Mouse (Mus musculus): ENCODE results near the gene Aptx. TPM values are rescaled to one million over a fixed set of nuclear protein-coding genes. Genes with fewer than 3 reads are reported as not detected.

Gene Aptx
- polyA plus RNA-seq, 2 experiments, result 4.8 to 9.5 TPM

DNA sequence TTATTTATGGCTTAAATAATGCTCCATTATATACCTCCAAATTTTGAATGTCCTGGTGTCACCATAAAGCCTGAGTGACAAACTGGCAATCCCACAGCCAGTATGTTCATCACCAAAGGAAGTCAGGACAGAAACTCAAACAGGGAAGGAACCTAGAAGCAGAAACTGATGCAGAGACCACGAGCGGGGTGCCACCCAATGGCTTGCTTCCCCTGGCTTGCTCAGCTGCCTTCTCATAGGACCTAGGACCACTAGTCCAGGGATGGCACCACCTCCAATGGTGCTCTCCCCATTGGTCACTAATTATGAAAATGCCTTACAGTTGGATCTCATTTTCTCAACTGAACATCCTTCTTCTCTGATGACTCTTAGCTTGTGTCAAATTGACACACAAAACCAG, 19.7 kb downstream of the Aptx start:
- no peak overlapping the region for H3K27ac ChIP-seq
- 48% methylated on average over 2 of the region's 2 CpGs for WGBS (ENCODE audit: insufficient replicate concordance)

DNA sequence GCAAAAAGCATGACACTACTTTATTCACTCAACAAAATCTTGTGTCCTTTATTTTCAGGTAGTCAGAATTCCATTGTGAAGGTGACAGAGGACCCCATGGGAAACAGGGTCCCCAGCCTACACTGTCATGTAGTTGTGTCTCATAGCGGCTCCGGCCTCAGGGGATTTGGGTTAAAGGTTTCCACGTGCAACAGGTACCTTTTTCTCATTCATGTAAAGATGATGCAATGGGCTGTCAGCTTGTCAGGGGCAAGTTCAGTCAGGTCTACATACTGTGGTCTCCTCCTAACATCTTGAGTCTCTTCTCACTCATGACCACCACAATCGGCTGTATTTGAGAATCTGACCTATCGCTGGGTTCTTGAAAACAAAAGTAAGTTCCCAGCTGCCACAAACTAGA, 20.6 kb downstream of the Aptx start:
- no peaks in the 10 kb centered on the region for H3K9me3 ChIP-seq (ENCODE audit: control insufficient read depth, low read length)
- no peak overlapping the region for H3K27ac ChIP-seq
- whole genome bisulfite sequencing (ENCODE audit: insufficient replicate concordance), result 75% methylated on average over 5 of the region's 5 CpGs
- no peak overlapping the region for H3K9ac ChIP-seq (replicated peaks)
- ATAC-seq (ENCODE audit: insufficient read depth), result no peak
- DNase-seq (ENCODE audit: low read depth in 3 of 3, low spot score in 3 of 3), result no peak
- H3K27me3 ChIP-seq (ENCODE audit: control insufficient read depth, insufficient read depth, low read length), result no peaks in the 10 kb centered on the region
- H3K36me3 ChIP-seq (replicated peaks; ENCODE audit: control insufficient read depth, insufficient read depth, low read depth), result no peaks in the 10 kb centered on the region
- no peaks in the 10 kb centered on the region for H3K4me1 ChIP-seq (replicated peaks; ENCODE audit: control insufficient read depth in 2 of 2, insufficient read depth in 2 of 2, low read length in 1 of 2)
- no peak overlapping the region for H3K4me3 ChIP-seq (ENCODE audit: insufficient read depth in 1 of 2, low read depth in 2 of 2, low read length in 2 of 2)
- no peak overlapping the region for H3K4me2 ChIP-seq (ENCODE audit: low read depth)
- no peak for TF ChIP-seq EP300 (IDR thresholded peaks at IDR 0.05; ENCODE audit: low read depth)
- TF ChIP-seq CTCF (IDR thresholded peaks at IDR 0.05; ENCODE audit: low read depth), result no peak

More for the DNA sequence above, 19.7 kb downstream of the Aptx start:
- TF ChIP-seq CTCF (IDR thresholded peaks at IDR 0.05; ENCODE audit: low read depth) (no peak), EP300 (IDR thresholded peaks at IDR 0.05; ENCODE audit: low read depth) (no peak)
- no peak overlapping the region for H3K4me3 ChIP-seq (ENCODE audit: insufficient read depth in 1 of 2, low read depth in 2 of 2, low read length in 2 of 2)
- ATAC-seq (ENCODE audit: insufficient read depth) (no peak), DNase-seq (ENCODE audit: low read depth in 3 of 3, low spot score in 3 of 3) (no peak)
- no peaks in the 10 kb centered on the region for H3K4me1 ChIP-seq (replicated peaks; ENCODE audit: control insufficient read depth in 2 of 2, insufficient read depth in 2 of 2, low read length in 1 of 2)
- H3K27me3 ChIP-seq (ENCODE audit: control insufficient read depth, insufficient read depth, low read length), result no peaks in the 10 kb centered on the region
- H3K36me3 ChIP-seq (replicated peaks; ENCODE audit: control insufficient read depth, insufficient read depth, low read depth), result no peaks in the 10 kb centered on the region
- H3K9ac ChIP-seq (replicated peaks), result no peak overlapping the region
- no peak overlapping the region for H3K4me2 ChIP-seq (ENCODE audit: low read depth)
- H3K9me3 ChIP-seq (ENCODE audit: control insufficient read depth, low read length), result no peaks in the 10 kb centered on the region

DNA sequence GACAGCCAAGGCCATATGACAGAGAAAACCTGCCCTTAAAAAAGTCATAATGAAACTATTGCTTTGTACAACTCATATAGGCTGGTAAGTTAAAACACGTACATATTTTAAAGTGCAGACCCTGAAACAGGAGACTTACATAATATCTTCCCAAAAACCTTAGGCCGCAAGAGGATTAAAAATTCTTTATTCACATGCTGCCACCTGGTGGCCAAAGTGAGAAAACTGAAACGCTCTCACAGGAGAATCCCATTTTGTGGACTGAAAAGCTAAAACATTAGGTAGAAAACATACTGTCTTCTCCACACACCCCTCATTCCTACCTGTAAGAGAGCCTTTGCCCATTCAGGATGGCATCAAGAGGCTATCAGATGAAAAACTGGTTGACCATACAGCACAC, 21.1 kb downstream of the Aptx start:
- WGBS (ENCODE audit: insufficient replicate concordance), result 21% methylated on average over 3 of the region's 3 CpGs
- TF ChIP-seq EP300 (IDR thresholded peaks at IDR 0.05; ENCODE audit: low read depth), result no peak
- TF ChIP-seq CTCF (IDR thresholded peaks at IDR 0.05; ENCODE audit: low read depth), result peak; percentile 59
- Histone ChIP-seq H3K36me3 (replicated peaks; ENCODE audit: control insufficient read depth, insufficient read depth, low read depth) (no peaks in the 10 kb centered on the region), H3K27ac (no peak overlapping the region), H3K4me2 (ENCODE audit: low read depth) (no peak overlapping the region), H3K27me3 (ENCODE audit: control insufficient read depth, insufficient read depth, low read length) (no peaks in the 10 kb centered on the region), H3K9ac (replicated peaks) (no peak overlapping the region), H3K9me3 (ENCODE audit: control insufficient read depth, low read length) (no peaks in the 10 kb centered on the region), H3K4me3 (ENCODE audit: insufficient read depth in 1 of 2, low read depth in 2 of 2, low read length in 2 of 2) (no peak overlapping the region), H3K4me1 (replicated peaks; ENCODE audit: control insufficient read depth in 2 of 2, insufficient read depth in 2 of 2, low read length in 1 of 2) (no peaks in the 10 kb centered on the region)
- DNase-seq (ENCODE audit: low read depth in 3 of 3, low spot score in 3 of 3), result peak in 1 of 3 experiments; percentile 22
- no peak for ATAC-seq (ENCODE audit: insufficient read depth)

DNA sequence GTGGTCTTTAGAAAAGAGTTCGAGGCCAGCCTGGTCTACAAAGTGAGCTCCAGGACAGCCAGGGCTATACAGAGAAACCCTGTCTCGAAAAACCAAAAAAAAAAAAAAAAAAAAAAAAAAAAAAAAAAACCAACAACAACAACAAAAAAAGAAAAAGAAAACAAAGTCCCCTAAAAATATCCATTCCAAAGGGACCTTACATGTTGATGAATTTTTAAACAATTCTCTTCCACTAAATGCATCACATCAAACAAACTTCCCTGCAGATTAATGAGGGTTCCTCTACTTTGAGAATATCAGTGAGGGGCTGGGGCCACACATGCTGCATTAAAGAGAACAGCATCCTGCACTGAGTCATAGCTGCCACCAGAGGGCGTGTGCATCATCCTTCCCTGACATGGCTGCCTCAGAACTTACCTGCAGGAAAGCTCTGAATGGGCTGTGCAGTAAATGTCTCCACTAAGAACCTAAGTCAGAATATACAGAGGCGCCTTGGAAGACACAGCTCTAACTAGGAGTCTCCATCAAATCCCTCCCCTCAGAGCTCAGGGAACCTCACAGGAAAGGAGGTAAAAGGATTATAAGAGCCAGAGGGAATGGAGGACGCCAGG, 22.6 kb downstream of the Aptx start:
- H3K36me3 ChIP-seq (replicated peaks; ENCODE audit: control insufficient read depth, insufficient read depth, low read depth), result no peaks in the 10 kb centered on the region
- ATAC-seq (ENCODE audit: insufficient read depth), result peak; percentile 37; the same call in 1 of the 2 replicates

DNA sequence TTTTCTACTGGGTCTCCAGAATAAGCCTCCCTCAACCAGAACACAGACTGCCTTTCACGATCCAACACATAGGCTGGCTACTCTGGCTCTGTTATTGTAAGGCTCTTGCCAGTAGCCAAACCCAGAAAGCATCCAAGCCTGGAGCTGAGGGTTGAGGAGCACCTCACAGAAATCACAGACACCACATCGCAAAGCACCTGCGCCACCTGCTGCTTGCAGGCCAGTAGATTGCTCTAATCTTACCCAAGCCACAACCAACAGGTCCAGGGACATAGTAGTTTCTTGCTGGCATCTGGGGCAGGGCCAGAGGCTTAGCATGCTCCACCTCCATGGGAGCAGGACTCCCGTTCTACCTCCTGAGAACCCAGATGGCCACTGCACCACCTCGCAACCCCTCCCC, 25.9 kb downstream of the Aptx start:
- Histone ChIP-seq H3K4me3 (ENCODE audit: insufficient read depth in 1 of 2, low read depth in 2 of 2, low read length in 2 of 2) (no peak overlapping the region), H3K27ac (no peak overlapping the region), H3K9me3 (ENCODE audit: control insufficient read depth, low read length) (no peaks in the 10 kb centered on the region), H3K4me2 (ENCODE audit: low read depth) (no peak overlapping the region), H3K27me3 (ENCODE audit: control insufficient read depth, insufficient read depth, low read length) (no peaks in the 10 kb centered on the region), H3K4me1 (replicated peaks; ENCODE audit: control insufficient read depth in 2 of 2, insufficient read depth in 2 of 2, low read length in 1 of 2) (no peaks in the 10 kb centered on the region; a peak in 1 of 4 replicates), H3K36me3 (replicated peaks; ENCODE audit: control insufficient read depth, insufficient read depth, low read depth) (no peaks in the 10 kb centered on the region), H3K9ac (replicated peaks) (no peak overlapping the region)
- DNase-seq (ENCODE audit: low read depth in 3 of 3, low spot score in 3 of 3) (no peak), ATAC-seq (ENCODE audit: insufficient read depth) (no peak)
- peak; percentile 52 for TF ChIP-seq CTCF (IDR thresholded peaks at IDR 0.05; ENCODE audit: low read depth)
- no peak for TF ChIP-seq EP300 (IDR thresholded peaks at IDR 0.05; ENCODE audit: low read depth)
- 33% methylated on average over 5 of the region's 5 CpGs for WGBS (ENCODE audit: insufficient replicate concordance)

More for the DNA sequence above, 22.6 kb downstream of the Aptx start:
- DNase-seq (ENCODE audit: low read depth in 3 of 3, low spot score in 3 of 3), result peak; percentile 29 to 43 (median 36)
- Histone ChIP-seq H3K9me3 (ENCODE audit: control insufficient read depth, low read length) (no peaks in the 10 kb centered on the region), H3K4me3 (ENCODE audit: insufficient read depth in 1 of 2, low read depth in 2 of 2, low read length in 2 of 2) (no peak overlapping the region), H3K27ac (no peak overlapping the region), H3K4me1 (replicated peaks; ENCODE audit: control insufficient read depth in 2 of 2, insufficient read depth in 2 of 2, low read length in 1 of 2) (no peaks in the 10 kb centered on the region; a peak in 1 of 4 replicates), H3K9ac (replicated peaks) (no peak overlapping the region), H3K4me2 (ENCODE audit: low read depth) (no peak overlapping the region), H3K27me3 (ENCODE audit: control insufficient read depth, insufficient read depth, low read length) (no peaks in the 10 kb centered on the region)
- WGBS (ENCODE audit: insufficient replicate concordance), result 30% methylated on average over 5 of the region's 5 CpGs
- TF ChIP-seq CTCF (IDR thresholded peaks at IDR 0.05; ENCODE audit: low read depth) (peak; percentile 95), EP300 (IDR thresholded peaks at IDR 0.05; ENCODE audit: low read depth) (no peak)
